ENCODE assay signal across 8 mouse cellular contexts in the genomic region with DNA sequence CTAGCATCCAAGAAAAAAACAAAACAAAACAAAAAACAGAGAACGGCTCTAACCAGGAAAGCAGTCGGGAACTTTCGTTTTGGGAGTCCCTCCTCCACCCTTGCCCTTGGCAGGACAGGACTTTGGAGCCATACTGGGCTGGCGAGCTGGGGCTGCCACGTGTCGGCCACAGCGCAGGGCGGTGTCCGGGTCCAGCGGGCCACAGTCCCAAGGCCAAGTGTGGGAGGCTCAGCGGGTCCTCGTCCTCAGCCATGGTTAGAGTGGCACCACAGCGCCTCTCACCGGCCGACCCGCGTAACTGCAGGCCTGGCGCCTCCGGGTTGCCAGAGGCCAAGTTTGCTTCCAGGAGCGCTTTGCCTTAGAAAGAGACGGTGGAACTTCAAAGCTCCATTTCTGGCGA. TPM values are rescaled to one million over a fixed set of nuclear protein-coding genes. Genes with fewer than 3 reads are reported as not detected.
A peak's percentile ranks its signal among the peaks of the same experiment; 100 is the strongest.
DNase-seq lines count a peak whose midpoint lies in the region; ATAC-seq lines count a peak whose summit lies in the region.

No protein-coding gene starts in this region.

- no peak for ATAC-seq in hindbrain, embryonic 12.5 days (ENCODE audit: low FRiP score)

- peak; percentile 27 for DNase-seq in MEL-GATA-1-ER (ENCODE audit: extremely low read depth, low read depth)
- DNase-seq in cerebellum, adult 11 months, result peak; percentile 63
- peak; percentile 35 to 49 for DNase-seq in frontal cortex, postnatal 10 days (ENCODE audit: low spot score in 2 of 2)
- peak; percentile 35 to 77 for DNase-seq in layer of hippocampus, postnatal 25 days (ENCODE audit: extremely low spot score in 1 of 2, low spot score in 1 of 2)
- DNase-seq in lung, postnatal 10 days, result peak; percentile 90
- DNase-seq in right cerebral cortex, adult 2 months (ENCODE audit: low spot score in 2 of 2), result peak; percentile 43 to 57
- DNase-seq in urinary bladder, postnatal 10 days (ENCODE audit: low spot score), result peak; percentile 59

- no peak overlapping the region for H3K27ac ChIP-seq in hindbrain, embryonic 12.5 days

- H3K4me2 ChIP-seq in hindbrain, embryonic 12.5 days (replicated peaks), result peak overlapping the region; percentile 22; the same call in 1 of the 2 replicates

- peaks cover 4% of the 10 kb centered on the region for H3K4me1 ChIP-seq in hindbrain, embryonic 12.5 days

- no peaks in the 10 kb centered on the region for H3K9me3 ChIP-seq in hindbrain, embryonic 12.5 days (replicated peaks)

- H3K36me3 ChIP-seq in hindbrain, embryonic 12.5 days, result no peaks in the 10 kb centered on the region

- 28% methylated on average over 22 of the region's 22 CpGs for WGBS in hindbrain, embryonic 12.5 days

- no peaks in the 10 kb centered on the region for H3K27me3 ChIP-seq in hindbrain, embryonic 12.5 days

- no peak overlapping the region for H3K9ac ChIP-seq in hindbrain, embryonic 12.5 days

- no peak overlapping the region for H3K4me3 ChIP-seq in hindbrain, embryonic 12.5 days

RNA-seq across cellular contexts. Expression of gene Hhipl2, which starts 21.0 kb away (rescaled TPM):
- 0.26 and 0.82 TPM in 2 replicates for polyA plus RNA-seq in hindbrain, embryonic 12.5 days (2016; fragmentation: Nextera tagmentation; extraction: Ambion mirVana)
- under 1 TPM; 0.21 to 0.30 TPM for total RNA-seq in layer of hippocampus, postnatal 25 days (2021)

RNA-seq across cellular contexts. Expression of gene Taf1a, which starts 50.3 kb away (rescaled TPM):
- polyA plus RNA-seq in hindbrain, embryonic 12.5 days (2016; fragmentation: Nextera tagmentation; extraction: Ambion mirVana), result 19.8 and 20.6 TPM in 2 replicates
- 10 to 100 TPM; 16.7 to 19.1 TPM for total RNA-seq in layer of hippocampus, postnatal 25 days (2021)

Comparison
In these comparisons a context has a peak if more than half of its experiments do, and no peak if none do; other contexts are left out.
1. DNase-seq: peak in every context shown above with its lines; median percentile 90 in lung, postnatal 10 days; 63 in cerebellum, adult 11 months; 59 in urinary bladder, postnatal 10 days; 56 in layer of hippocampus, postnatal 25 days; 50 in right cerebral cortex, adult 2 months; 42 in frontal cortex, postnatal 10 days; 27 in MEL-GATA-1-ER.